Mouse (Mus musculus) thymus, adult 2 months (tissue): ENCODE data around the gene Syne4.

Experiments used
- CTCF ChIP-seq: fragments of 200-500 bp; IDR thresholded peaks from 2 replicates; pipeline ENCODE4 v1.5.1; 2012; ENCODE audit warnings: mild to moderate bottlenecking, control low read depth, low read length, moderate library complexity, borderline replicate concordance; ENCODE audit not compliant: control insufficient read depth, poor library complexity, insufficient read depth; ENCODE audit errors: extremely low read depth
- POLR2A ChIP-seq: fragments of 200-500 bp; IDR thresholded peaks from 2 replicates; pipeline ENCODE4 v1.6.1; 2012; ENCODE audit warnings: mild to moderate bottlenecking, low read length, control low read depth, moderate library complexity; ENCODE audit not compliant: control insufficient read depth, poor library complexity, insufficient read depth; ENCODE audit errors: extremely low read depth

GRCm38 (mm10) chr7:30300914-30301313 is 13.7 kb upstream of the Syne4 start:
- TF ChIP-seq POLR2A (no peak), CTCF (no peak)
